Comparison of ENCODE assay signal across 14 mouse cellular contexts in the genomic region with DNA sequence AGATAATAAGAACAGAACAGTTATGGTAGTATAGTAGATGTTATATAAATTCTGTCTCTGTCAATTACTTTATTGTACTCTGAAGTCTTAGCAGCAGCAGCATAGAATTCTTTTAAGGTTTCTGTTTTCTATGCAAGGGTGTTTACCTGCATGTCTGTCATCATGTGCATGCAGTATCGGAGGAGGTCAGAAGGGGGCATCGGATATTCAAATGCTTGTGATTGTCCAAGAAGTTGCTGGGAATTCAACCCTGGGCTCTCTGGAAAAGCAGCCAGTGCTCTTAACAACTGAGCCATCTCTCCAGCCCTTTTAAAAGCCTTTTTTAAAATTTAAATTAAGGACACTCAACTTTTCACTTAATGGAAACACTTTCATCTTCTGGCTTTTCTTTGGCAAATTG. TPM values are rescaled to one million over a fixed set of nuclear protein-coding genes. Genes with fewer than 3 reads are reported as not detected.
DNase-seq lines count a peak whose midpoint lies in the region; ATAC-seq and TF ChIP-seq lines count a peak whose summit lies in the region.
"Had no signal": no experiment of that assay in that cellular context is flagged by ENCODE, and none has a peak within 500 bp of the region (broad histone marks: within the 10 kb centered on the region; RNA-seq: fewer than 3 reads in every experiment).

No protein-coding gene starts in this region.

- TF ChIP-seq POLR2A in lung, adult 2 months (IDR thresholded peaks at IDR 0.05; ENCODE audit: borderline replicate concordance, extremely low read depth, low read depth, low read length) = no peak

- intact Hi-C loops in left cerebral cortex, postnatal 25 days (cut with DNase I) = no loop called here

- no peaks in the 10 kb centered on the region for H3K27me3 ChIP-seq in lung, embryonic 14.5 days (ENCODE audit: insufficient read depth, low read length)
- H3K27me3 ChIP-seq: hindbrain, embryonic 15.5 days; midbrain, embryonic 12.5 days had no signal

- WGBS in lung, embryonic 14.5 days = 85% methylated on average over 2 of the region's 2 CpGs
- 97% methylated on average over 2 of the region's 2 CpGs for WGBS in lung, adult 2 months

- no peak for DNase-seq in lung, embryonic 14.5 days
- no peak for DNase-seq in lung, postnatal 25 days (ENCODE audit: low spot score)
- DNase-seq in ES-E14 (ENCODE audit: low read depth, low spot score) = peak; percentile 78
- DNase-seq in ZHBTc4 (ENCODE audit: low read depth, low spot score) = peak; percentile 90
- DNase-seq in thymus, postnatal 36 days = peak; percentile 26 to 42
- no peak for DNase-seq in lung, adult 2 months
- no peak for DNase-seq in left cerebral cortex, postnatal 25 days (ENCODE audit: low spot score in 2 of 2)
- DNase-seq: adrenal gland, adult 8-10 months; cerebellum, postnatal 10 days; kidney, adult 9 months; lung, postnatal 36 days had no signal

- no peak for ATAC-seq in lung, embryonic 14.5 days (ENCODE audit: insufficient read depth)

- H3K9me3 ChIP-seq in lung, embryonic 14.5 days (ENCODE audit: low read depth, low read length) = no peaks in the 10 kb centered on the region
- no peaks in the 10 kb centered on the region for H3K9me3 ChIP-seq in ES-E14 (ENCODE audit: control insufficient read depth, insufficient read depth, low read depth, low read length)
- H3K9me3 ChIP-seq: embryonic facial prominence, embryonic 10.5 days; hindbrain, embryonic 15.5 days; midbrain, embryonic 12.5 days had no signal

- H3K27ac ChIP-seq in lung, embryonic 14.5 days (ENCODE audit: low read depth) = no peak overlapping the region
- no peak overlapping the region for H3K27ac ChIP-seq in ES-E14 (ENCODE audit: insufficient read depth, low read depth, low read length, poor library complexity, severe bottlenecking)
- H3K27ac ChIP-seq: embryonic facial prominence, embryonic 10.5 days; hindbrain, embryonic 15.5 days; midbrain, embryonic 12.5 days had no signal

- 0 out of 2 replicates have a peak, but pooled peaks have one; percentile 3 for TF ChIP-seq CTCF in lung, embryonic 14.5 days (IDR thresholded peaks at IDR 0.05; ENCODE audit: low read depth)
- TF ChIP-seq CTCF in lung, adult 2 months (IDR thresholded peaks at IDR 0.05; ENCODE audit: insufficient read depth, low read length) = no peak

- peaks cover 26% of the 10 kb centered on the region; the same call in 1 of the 2 replicates for H3K36me3 ChIP-seq in lung, embryonic 14.5 days (ENCODE audit: insufficient read depth)
- H3K36me3 ChIP-seq in ES-E14 (ENCODE audit: control insufficient read depth, insufficient read depth, low read length, poor library complexity, severe bottlenecking) = no peaks in the 10 kb centered on the region

- H3K4me3 ChIP-seq in lung, embryonic 14.5 days (ENCODE audit: low read depth, low read length) = no peak overlapping the region
- no peak overlapping the region for H3K4me3 ChIP-seq in ES-E14 (ENCODE audit: insufficient read depth in 1 of 2, low read depth in 1 of 2, low read length in 2 of 2, poor library complexity in 1 of 2, severe bottlenecking in 1 of 2)
- no peak overlapping the region for H3K4me3 ChIP-seq in lung, adult 2 months (replicated peaks; ENCODE audit: extremely low read depth, low read depth, low read length)
- H3K4me3 ChIP-seq: embryonic facial prominence, embryonic 10.5 days; hindbrain, embryonic 15.5 days; midbrain, embryonic 12.5 days had no signal

- in situ Hi-C loops in ES-E14 (cut with MboI; ENCODE audit: low sequenced_read_pairs in 2 of 2, unreplicated experiment in 2 of 2) = no loop called here

- H3K4me2 ChIP-seq in lung, embryonic 14.5 days = no peak overlapping the region
- H3K4me2 ChIP-seq: hindbrain, embryonic 15.5 days; midbrain, embryonic 12.5 days had no signal

- no peaks in the 10 kb centered on the region for H3K4me1 ChIP-seq in lung, embryonic 14.5 days (ENCODE audit: insufficient read depth)
- H3K4me1 ChIP-seq in ES-E14 (ENCODE audit: control insufficient read depth in 2 of 2, insufficient read depth in 2 of 2, low read length in 2 of 2, poor library complexity in 1 of 2) = peaks cover 3 to 10% of the 10 kb centered on the region in 2 experiments; a peak in 2 of 4 replicates
- peaks cover 10% of the 10 kb centered on the region for H3K4me1 ChIP-seq in lung, adult 2 months (ENCODE audit: control insufficient read depth, insufficient read depth, low read length)
- H3K4me1 ChIP-seq: embryonic facial prominence, embryonic 10.5 days; hindbrain, embryonic 15.5 days; midbrain, embryonic 12.5 days had no signal

- H3K9ac ChIP-seq in lung, embryonic 14.5 days = no peak overlapping the region
- H3K9ac ChIP-seq in ES-E14 (ENCODE audit: insufficient read depth, low read depth, low read length, poor library complexity, severe bottlenecking) = no peak overlapping the region
- H3K9ac ChIP-seq: hindbrain, embryonic 15.5 days; midbrain, embryonic 12.5 days had no signal

TF ChIP-seq in ES-E14, 5 proteins besides CTCF, POLR2A, EP300 and RAD21:
- TF ChIP-seq MAFK (IDR thresholded peaks at IDR 0.05; ENCODE audit: insufficient read depth, low read depth, low read length) (no peak), ZC3H11A (IDR thresholded peaks at IDR 0.05; ENCODE audit: borderline replicate concordance, low read depth, low read length) (no peak), CHD2 (IDR thresholded peaks at IDR 0.05; ENCODE audit: low read depth, low read length) (no peak), HCFC1 (IDR thresholded peaks at IDR 0.05; ENCODE audit: borderline replicate concordance, insufficient read depth, low read length) (no peak), ZNF384 (IDR thresholded peaks at IDR 0.05; ENCODE audit: low read depth, low read length) (no peak)

RNA-seq across cellular contexts. Expression of a gene that starts 9.8 kb away (rescaled TPM):
- 19.5 and 23.2 TPM in 2 replicates for polyA plus RNA-seq in lung, embryonic 14.5 days (2014; fragmentation: Nextera tagmentation; extraction: Ambion mirVana)
- total RNA-seq in ES-E14 (2012; rRNA removed) = 7.7 and 11.5 TPM in 2 replicates
- polyA plus RNA-seq in lung, adult 2 months (2012; rRNA removed) = 18.6 and 24.2 TPM in 2 replicates
- total RNA-seq in left cerebral cortex, postnatal 25 days (2021) = 10 to 100 TPM; 35.7 to 37.1 TPM

Comparison
In these comparisons a context has a peak if more than half of its experiments do, and no peak if none do; other contexts are left out.
1. DNase-seq: peak in ES-E14 (single experiment), ZHBTc4 (single experiment) and thymus, postnatal 36 days (2 of 2); none in lung, embryonic 14.5 days (single experiment), lung, postnatal 25 days (single experiment), lung, adult 2 months (single experiment) and left cerebral cortex, postnatal 25 days (0 of 2).